Mouse (Mus musculus) hindbrain, embryonic 11.5 days (tissue): ENCODE measurements around the gene Pde5a. TPM values are rescaled to one million over a fixed set of nuclear protein-coding genes. Genes with fewer than 3 reads are reported as not detected.

ENCODE experiments used
- ATAC-seq: fragments of 200-750 bp; cut with Nextera tagmentation; 2 replicates; pipeline ENCODE4 v1.8.0; 2017; ENCODE audit warnings: mild to moderate bottlenecking, moderate TSS enrichment, moderate library complexity; ENCODE audit not compliant: low FRiP score
- DNase-seq: peaks from one replicate; pipeline ENCODE4 v3.0.0-alpha.2; 2015; ENCODE audit warnings: low spot score
- H3K27ac ChIP-seq: fragments of 300-500 bp; sonication (generic); 2 replicates; pipeline ENCODE4 v1.5.1; 2014; ENCODE audit warnings: mild to moderate bottlenecking, low read depth, low read length
- H3K27me3 ChIP-seq: fragments of 300-500 bp; sonication (generic); 2 replicates; pipeline ENCODE4 v1.6.1; 2014; ENCODE audit warnings: mild to moderate bottlenecking, low read length, moderate library complexity, mixed read lengths; ENCODE audit not compliant: control insufficient read depth, insufficient read depth
- H3K36me3 ChIP-seq: fragments of 300-500 bp; sonication (generic); 2 replicates; pipeline ENCODE4 v1.6.1; 2014; ENCODE audit warnings: mild to moderate bottlenecking, low read length, moderate library complexity, mixed read lengths; ENCODE audit not compliant: control insufficient read depth, insufficient read depth
- H3K4me1 ChIP-seq: fragments of 300-500 bp; sonication (generic); replicated peaks from 2 replicates; pipeline ENCODE4 v1.6.1; 2014; ENCODE audit warnings: low read length, mixed read lengths; ENCODE audit not compliant: control insufficient read depth, insufficient read depth
- H3K4me2 ChIP-seq: fragments of 300-500 bp; sonication (generic); replicated peaks from 2 replicates; pipeline ENCODE4 v1.6.1; 2014; ENCODE audit warnings: mild to moderate bottlenecking, low read depth, low read length
- H3K4me3 ChIP-seq: fragments of 300-500 bp; sonication (generic); 2 replicates; pipeline ENCODE4 v1.5.1; 2014; ENCODE audit warnings: low read depth, low read length
- H3K9ac ChIP-seq: fragments of 300-500 bp; sonication (generic); 2 replicates; pipeline ENCODE4 v1.6.1; 2014; ENCODE audit warnings: low read depth, low read length
- H3K9me3 ChIP-seq: fragments of 300-500 bp; sonication (generic); 2 replicates; pipeline ENCODE4 v1.6.1; 2016; ENCODE audit warnings: low read length; ENCODE audit not compliant: control insufficient read depth
- WGBS: fragments of 180-500 bp; shearing (Covaris S2); extraction: QIAGEN DNeasy Blood & Tissue Kit; methylation state at CpG from one replicate; pipeline ENCODE4 v1.1.7; 2014; 5-methylcytosine and 5-hydroxymethylcytosine counted together
- polyA plus RNA-seq: library from polyadenylated mRNA; unstranded; fragments of >200 nt; fragmentation: Nextera tagmentation; extraction: Ambion mirVana; gene quantifications from 2 replicates; pipeline ENCODE4 v1.2.1, GENCODE M21; 2014

The Pde5a gene
- polyA plus RNA-seq, 1 experiment from 2014 or later = 8.1 TPM

- 88% methylated on average over 6 of the region's 6 CpGs for WGBS
- H3K27me3 ChIP-seq = no peaks in the 10 kb centered on the region
- no peaks in the 10 kb centered on the region for H3K4me1 ChIP-seq
- H3K9ac ChIP-seq = no peak overlapping the region
- no peak for DNase-seq
- no peak overlapping the region for H3K4me2 ChIP-seq
- no peaks in the 10 kb centered on the region for H3K9me3 ChIP-seq
- no peaks in the 10 kb centered on the region for H3K36me3 ChIP-seq
- no peak overlapping the region for H3K27ac ChIP-seq
- no peak for ATAC-seq
- no peak overlapping the region for H3K4me3 ChIP-seq
Measured at GRCm38 (mm10) chr3:122708485-122708884, 20.3 kb upstream of the Pde5a start.

GRCm38 (mm10) chr3:122710141-122710540 is 18.6 kb upstream of the Pde5a start:
- Histone ChIP-seq H3K27ac (no peak overlapping the region), H3K36me3 (no peaks in the 10 kb centered on the region), H3K9me3 (no peaks in the 10 kb centered on the region), H3K9ac (no peak overlapping the region), H3K27me3 (no peaks in the 10 kb centered on the region), H3K4me1 (no peaks in the 10 kb centered on the region), H3K4me2 (no peak overlapping the region), H3K4me3 (no peak overlapping the region)
- DNase-seq (no peak), ATAC-seq (no peak)
- WGBS = 90% methylated on average over 3 of the region's 3 CpGs

GRCm38 (mm10) chr3:122718631-122719030 is 10.1 kb upstream of the Pde5a start:
- no peaks in the 10 kb centered on the region for H3K9me3 ChIP-seq
- no peak overlapping the region for H3K4me2 ChIP-seq
- H3K27me3 ChIP-seq = no peaks in the 10 kb centered on the region
- no peak overlapping the region for H3K4me3 ChIP-seq
- no peak overlapping the region for H3K9ac ChIP-seq
- ATAC-seq (no peak), DNase-seq (no peak)
- H3K36me3 ChIP-seq = no peaks in the 10 kb centered on the region
- 80% methylated on average over 2 of the region's 2 CpGs for WGBS
- H3K27ac ChIP-seq = no peak overlapping the region
- no peaks in the 10 kb centered on the region for H3K4me1 ChIP-seq

GRCm38 (mm10) chr3:122721522-122721921 is 7.2 kb upstream of the Pde5a start:
- no peak overlapping the region for H3K27ac ChIP-seq
- ATAC-seq (no peak), DNase-seq (no peak)
- no peaks in the 10 kb centered on the region for H3K36me3 ChIP-seq
- H3K4me2 ChIP-seq = no peak overlapping the region
- WGBS = 87% methylated on average over 9 of the region's 9 CpGs
- H3K4me3 ChIP-seq = no peak overlapping the region
- H3K9me3 ChIP-seq = no peaks in the 10 kb centered on the region
- H3K9ac ChIP-seq = no peak overlapping the region
- no peaks in the 10 kb centered on the region for H3K4me1 ChIP-seq
- H3K27me3 ChIP-seq = no peaks in the 10 kb centered on the region

- Histone ChIP-seq H3K27me3 (no peaks in the 10 kb centered on the region), H3K4me1 (peaks cover 2% of the 10 kb centered on the region; the same call in 1 of the 2 replicates), H3K4me3 (peak overlapping the region; percentile 76), H3K27ac (peak overlapping the region; percentile 87), H3K36me3 (no peaks in the 10 kb centered on the region), H3K9ac (peak overlapping the region; percentile 90), H3K9me3 (no peaks in the 10 kb centered on the region), H3K4me2 (peak overlapping the region; percentile 80)
- peak; percentile 76 for ATAC-seq
- WGBS = 0% methylated on average over 20 of the region's 22 CpGs
- peak; percentile 77 for DNase-seq
Measured at GRCm38 (mm10) chr3:122729601-122729959, 833 bp downstream of the Pde5a start.

- Histone ChIP-seq H3K9me3 (no peaks in the 10 kb centered on the region), H3K27me3 (no peaks in the 10 kb centered on the region), H3K9ac (peak overlapping the region; percentile 90), H3K4me1 (peaks cover 2% of the 10 kb centered on the region; the same call in 1 of the 2 replicates), H3K36me3 (no peaks in the 10 kb centered on the region), H3K27ac (peak overlapping the region; percentile 87), H3K4me3 (peak overlapping the region; percentile 76), H3K4me2 (peak overlapping the region; percentile 80)
- DNase-seq (peak; percentile 89), ATAC-seq (peak; percentile 77)
- under 1% methylated on average over 77 of the region's 92 CpGs for WGBS
Measured at GRCm38 (mm10) chr3:122729960-122730740, 1.4 kb downstream of the Pde5a start.

- peak overlapping the region; percentile 76 for H3K4me3 ChIP-seq
- ATAC-seq (peak; percentile 10; the same call in 1 of the 2 replicates), DNase-seq (no peak)
- H3K36me3 ChIP-seq = no peaks in the 10 kb centered on the region
- H3K9me3 ChIP-seq = no peaks in the 10 kb centered on the region
- H3K4me1 ChIP-seq = peaks cover 2% of the 10 kb centered on the region; the same call in 1 of the 2 replicates
- H3K4me2 ChIP-seq = peak overlapping the region; percentile 80
- no peaks in the 10 kb centered on the region for H3K27me3 ChIP-seq
- H3K9ac ChIP-seq = peak overlapping the region; percentile 90
- H3K27ac ChIP-seq = peak overlapping the region; percentile 87; the same call in 1 of the 2 replicates
- WGBS = 3% methylated on average over 13 of the region's 13 CpGs
Measured at GRCm38 (mm10) chr3:122730741-122731235, 2.0 kb downstream of the Pde5a start.

GRCm38 (mm10) chr3:122733806-122734205 is 5.1 kb downstream of the Pde5a start:
- no peaks in the 10 kb centered on the region for H3K36me3 ChIP-seq
- H3K9me3 ChIP-seq = no peaks in the 10 kb centered on the region
- no peaks in the 10 kb centered on the region for H3K27me3 ChIP-seq
- H3K4me3 ChIP-seq = no peak overlapping the region
- no peak overlapping the region for H3K27ac ChIP-seq
- no peak for DNase-seq
- H3K9ac ChIP-seq = no peak overlapping the region
- H3K4me1 ChIP-seq = peaks cover 2% of the 10 kb centered on the region; the same call in 1 of the 2 replicates
- no peak for ATAC-seq
- no peak overlapping the region for H3K4me2 ChIP-seq
- 65% methylated on average over 3 of the region's 3 CpGs for WGBS

GRCm38 (mm10) chr3:122734329-122734728 is 5.6 kb downstream of the Pde5a start:
- no peaks in the 10 kb centered on the region for H3K36me3 ChIP-seq
- H3K4me3 ChIP-seq = no peak overlapping the region
- H3K27ac ChIP-seq = no peak overlapping the region
- no peak overlapping the region for H3K4me2 ChIP-seq
- peaks cover 2% of the 10 kb centered on the region; the same call in 1 of the 2 replicates for H3K4me1 ChIP-seq
- no peaks in the 10 kb centered on the region for H3K27me3 ChIP-seq
- 87% methylated on average over 6 of the region's 6 CpGs for WGBS
- no peaks in the 10 kb centered on the region for H3K9me3 ChIP-seq
- DNase-seq (no peak), ATAC-seq (no peak)
- H3K9ac ChIP-seq = no peak overlapping the region
